Mouse (Mus musculus): Measurements from ENCODE around the gene Pitx2.

Gene Pitx2

DNA sequence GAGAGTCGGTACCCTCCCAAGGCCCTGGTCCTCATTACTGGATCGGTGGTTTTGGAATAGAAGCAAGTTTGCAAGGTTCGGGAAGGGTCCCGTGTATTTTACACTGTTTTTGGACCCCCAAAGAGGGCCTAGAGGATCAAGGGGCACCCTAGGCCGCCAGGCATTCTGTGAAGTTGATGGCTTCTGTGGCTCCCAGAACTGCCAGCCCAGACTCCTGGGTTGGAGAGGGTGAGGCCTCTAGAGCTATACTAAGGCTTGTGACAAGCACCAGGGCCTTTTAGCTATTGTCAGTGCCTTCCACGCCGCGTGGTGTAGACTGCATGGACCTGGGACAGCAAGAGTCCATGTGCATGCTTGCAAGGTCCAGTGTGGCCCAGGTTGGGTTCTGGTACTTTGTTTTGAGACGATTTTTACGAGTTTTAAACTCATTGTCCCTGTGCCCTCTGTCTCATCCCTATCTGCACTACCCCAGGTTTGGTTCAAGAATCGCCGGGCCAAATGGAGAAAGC is 18.2 kb downstream of the Pitx2 start:
- no peak for DNase-seq

DNA sequence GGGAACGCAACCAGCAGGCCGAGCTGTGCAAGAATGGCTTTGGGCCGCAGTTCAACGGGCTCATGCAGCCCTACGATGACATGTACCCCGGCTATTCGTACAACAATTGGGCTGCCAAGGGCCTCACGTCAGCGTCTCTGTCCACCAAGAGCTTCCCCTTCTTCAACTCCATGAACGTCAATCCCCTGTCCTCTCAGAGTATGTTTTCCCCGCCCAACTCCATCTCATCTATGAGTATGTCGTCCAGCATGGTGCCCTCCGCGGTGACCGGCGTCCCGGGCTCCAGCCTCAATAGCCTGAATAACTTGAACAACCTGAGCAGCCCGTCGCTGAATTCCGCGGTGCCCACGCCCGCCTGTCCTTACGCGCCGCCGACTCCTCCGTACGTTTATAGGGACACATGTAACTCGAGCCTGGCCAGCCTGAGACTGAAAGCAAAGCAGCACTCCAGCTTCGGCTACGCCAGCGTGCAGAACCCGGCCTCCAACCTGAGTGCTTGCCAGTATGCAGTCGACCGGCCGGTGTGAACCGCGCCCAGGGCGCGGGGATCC is 18.8 kb downstream of the Pitx2 start:
- DNase-seq = no peak

DNA sequence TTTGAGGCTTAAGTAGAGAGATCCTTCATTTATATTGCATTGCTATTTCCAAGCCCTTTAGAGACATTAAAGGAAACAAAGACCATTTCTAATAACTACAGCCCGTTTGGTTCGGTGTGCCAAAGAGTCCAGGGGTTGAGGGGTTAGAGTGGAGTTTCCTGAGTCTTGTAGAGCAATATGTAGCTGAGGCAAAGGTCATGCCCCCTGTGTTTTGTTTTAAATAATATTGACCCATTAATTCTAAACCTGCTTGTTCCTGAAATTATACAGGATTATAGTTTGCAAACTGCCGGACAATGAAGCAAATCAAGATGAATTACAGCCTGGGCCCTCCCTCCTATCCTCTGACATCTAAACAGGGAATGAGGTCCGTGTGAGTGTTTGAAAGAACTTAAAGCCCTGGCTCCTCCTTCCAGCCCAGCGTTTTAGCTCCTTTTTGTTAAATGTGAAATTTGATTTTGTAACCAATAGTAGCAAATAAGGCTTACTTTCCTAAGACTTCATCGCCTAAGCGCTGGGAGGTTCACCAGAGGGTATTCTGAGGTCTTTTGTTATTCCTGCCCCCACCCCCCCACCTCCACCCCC is 20.5 kb downstream of the Pitx2 start:
- no peak for DNase-seq

DNA sequence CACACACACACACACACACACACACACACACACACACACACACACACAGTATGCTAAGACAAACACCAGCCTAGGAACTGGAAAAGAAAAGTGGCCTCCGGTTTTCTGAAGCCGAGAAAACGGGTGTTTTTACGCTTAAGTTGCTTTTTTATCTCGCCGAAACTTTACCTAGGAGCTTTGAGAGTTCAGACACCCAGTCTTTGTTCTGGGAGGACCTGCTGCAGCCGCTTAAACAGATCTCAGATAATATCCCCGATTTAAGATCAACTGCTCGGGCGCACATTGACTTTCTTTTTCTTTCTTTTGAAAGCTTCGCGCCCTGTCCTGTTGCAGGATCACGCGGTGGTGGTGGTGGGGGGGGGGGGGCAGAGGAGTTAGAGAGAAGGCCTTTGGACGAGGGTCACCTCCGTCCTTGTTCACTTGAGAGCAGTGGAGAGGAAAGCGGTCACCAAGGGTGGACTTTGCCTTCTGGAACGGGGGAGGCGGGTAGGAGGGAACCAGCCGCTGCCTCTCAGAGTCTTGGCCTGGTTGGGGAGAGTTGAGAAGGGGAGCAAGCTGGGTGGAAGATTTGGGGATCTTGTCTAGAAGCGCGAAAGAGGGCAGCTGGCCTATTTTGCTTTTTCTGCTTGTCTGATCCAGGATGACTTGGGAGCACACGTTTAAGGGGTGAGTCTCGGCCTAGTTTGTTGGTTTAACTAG is 21.2 kb downstream of the Pitx2 start:
- DNase-seq = no peak

DNA sequence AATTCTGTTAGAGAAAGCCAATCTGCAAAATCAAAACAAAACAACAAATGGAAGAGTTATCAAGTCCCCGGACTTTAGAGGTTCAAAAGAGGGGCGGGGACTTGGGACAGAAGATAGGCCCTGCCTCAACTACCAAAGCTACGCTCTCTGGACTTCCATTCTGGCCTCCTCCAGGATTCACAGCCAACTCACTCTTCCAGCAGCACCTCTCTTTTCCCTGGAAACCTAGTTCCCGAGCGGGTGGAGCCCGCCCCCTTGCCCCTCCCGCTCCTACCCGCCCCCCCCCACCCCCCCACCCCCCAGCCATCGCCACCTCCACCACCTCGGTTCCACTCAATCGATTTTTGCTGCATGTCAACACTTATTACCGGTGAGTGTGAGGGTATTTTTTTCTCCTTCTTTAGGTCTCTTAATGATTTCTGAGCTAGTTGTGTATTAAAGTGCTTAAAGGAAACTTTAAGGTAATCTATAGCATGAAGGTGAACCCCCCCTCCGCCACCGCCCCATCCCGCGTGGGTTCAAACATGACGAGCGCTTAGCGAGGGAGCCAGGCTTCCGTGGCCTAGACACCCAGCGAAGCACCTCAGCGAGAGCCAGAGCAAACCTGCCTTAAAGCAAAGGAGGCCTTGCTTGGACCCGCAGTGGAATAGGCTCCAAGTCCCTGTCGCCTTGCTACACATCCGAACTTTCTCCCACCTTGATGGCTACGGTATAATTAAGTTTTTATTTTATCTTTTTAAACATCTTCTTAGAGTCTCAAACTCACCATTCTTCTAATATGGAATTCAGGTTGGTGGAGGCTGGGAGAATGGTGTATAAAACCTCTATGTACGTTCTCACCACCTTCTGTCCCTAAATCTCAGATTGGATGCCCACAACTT is 21.9 kb downstream of the Pitx2 start:
- DNase-seq = no peak

DNA sequence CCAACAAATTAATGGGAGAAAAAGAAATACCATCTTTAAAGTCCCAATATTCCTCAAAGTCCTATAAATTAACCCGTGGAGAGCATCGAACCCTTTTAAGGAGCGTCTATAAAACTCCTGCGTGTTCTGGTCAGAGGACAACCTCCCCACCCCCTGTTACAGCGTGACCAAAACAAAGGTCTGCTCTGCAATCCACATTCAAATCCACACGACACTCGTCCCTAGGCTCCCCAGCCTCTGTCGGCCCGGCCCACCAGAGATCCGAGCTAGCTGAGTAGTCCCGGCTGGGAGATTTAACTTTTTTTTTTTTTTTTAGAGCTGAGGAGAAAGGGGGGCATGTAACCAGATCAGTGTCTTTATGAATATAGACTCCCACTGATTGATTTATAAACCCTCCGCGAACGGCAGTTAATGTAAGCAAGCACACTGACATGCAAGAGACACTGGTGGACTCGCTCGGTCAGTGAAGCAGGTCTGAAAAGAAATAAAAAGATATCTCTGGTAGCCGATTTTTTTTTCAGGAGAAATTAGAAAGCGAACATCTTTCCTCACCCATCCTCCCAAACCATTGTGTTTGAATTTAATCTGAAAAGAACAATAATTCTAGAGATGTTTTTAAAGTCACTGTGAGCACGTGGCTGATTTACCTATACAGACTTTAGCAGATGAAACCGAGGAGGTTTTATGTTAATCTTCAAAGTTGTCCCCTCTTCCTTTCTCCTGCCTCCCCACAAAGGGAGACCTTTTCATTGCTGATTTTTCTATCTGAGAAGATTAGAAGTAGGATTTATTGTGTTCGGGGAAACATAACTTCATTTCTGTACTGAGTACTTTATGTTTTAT is 23.0 kb downstream of the Pitx2 start:
- DNase-seq = no peak

DNA sequence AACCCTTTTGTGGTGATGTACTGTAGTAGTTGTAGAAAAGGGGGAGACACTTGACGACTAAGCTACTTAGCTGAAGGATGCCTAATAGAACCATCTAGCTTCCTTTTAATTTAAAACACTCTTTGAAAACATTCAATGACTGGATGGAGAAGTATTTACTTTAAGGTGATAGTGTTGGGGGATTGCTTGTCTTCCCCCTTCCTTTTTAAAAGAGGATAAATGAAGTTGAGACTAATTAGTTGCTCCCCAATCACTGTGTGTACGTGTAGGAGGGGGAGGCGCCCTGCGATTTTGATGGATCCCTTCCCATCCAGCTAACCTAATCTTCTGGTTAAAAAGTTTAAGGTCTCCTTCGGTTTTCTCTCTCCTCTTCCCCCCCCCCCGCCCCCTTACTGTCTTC is 23.7 kb downstream of the Pitx2 start:
- DNase-seq = no peak

DNA sequence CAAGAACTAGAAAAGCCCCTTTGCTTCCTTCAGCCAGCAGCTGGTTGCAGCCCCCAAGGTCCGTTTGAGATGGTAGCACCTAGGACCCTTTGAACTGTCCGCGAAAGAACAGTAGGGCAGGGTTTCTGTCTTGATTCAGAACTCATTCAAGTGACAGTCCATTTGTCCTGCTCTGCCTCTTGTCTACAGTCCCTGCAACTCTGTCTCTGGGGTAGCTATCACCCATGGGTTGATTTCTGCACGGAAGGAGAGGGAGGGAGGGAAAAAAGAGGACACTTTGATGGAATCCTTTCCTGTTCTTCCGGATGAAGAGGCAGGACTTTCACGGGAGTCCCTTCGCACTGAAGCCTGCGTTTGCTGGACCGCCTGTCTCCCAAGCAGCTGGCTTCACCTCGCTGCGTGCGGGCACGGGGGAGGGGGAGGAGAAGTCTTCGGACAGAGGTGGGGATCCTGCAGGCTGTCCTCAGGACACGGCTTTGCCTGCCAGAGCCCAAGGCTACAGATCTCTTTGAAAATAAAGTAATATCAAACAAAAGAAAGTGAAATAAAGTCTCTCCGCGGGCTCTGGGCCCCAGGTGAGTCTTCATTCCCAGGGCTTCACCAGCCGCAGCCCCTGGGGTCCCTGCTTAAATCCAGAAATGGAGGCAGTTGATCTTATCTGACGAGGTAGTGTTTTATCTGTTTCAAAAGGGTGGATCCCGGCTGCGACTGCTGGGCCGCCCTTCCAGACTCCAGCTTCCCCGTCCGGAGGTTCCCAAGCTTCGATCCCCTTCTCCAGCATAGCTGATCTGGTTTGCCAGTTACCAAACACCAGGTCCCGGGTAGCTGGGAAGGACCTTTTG is 24.5 kb downstream of the Pitx2 start:
- no peak for DNase-seq

DNA sequence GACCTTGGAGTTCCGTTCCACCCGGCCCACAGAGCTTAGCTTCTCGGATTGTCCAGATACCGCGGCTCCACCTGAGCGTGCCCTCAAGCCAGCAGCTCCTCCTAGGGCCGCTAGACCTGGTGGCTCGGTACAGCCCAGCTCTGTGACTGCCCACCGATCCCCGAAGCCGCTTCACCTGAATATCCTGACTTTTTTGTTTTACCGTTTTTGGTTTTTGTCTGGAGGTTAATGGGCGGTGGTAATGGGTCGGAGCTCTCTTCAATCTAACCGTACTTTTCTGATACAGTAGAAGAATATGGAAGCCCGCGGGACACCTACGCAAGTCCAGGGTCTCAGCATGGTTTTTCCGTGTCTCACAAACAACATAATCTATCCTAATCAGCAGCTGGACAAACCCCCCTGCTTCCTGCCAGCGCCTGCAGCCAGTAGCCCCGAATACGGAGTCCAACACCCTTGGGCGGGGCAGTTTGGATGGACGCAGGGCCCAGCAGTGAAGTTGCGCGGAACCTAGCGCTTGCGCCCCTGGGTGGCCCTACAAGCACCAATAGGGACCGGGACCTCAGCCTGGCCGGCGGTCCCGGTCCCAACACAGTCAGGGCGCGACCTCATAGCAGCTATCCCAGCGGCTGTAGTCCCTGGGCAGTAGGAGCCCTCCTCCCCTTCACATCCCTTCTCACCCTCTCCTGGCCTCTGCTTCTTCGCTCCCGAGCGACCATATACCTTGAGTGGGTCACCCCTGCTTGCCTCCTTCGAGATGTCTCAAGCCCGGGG is 25.3 kb downstream of the Pitx2 start:
- no peak for DNase-seq

DNA sequence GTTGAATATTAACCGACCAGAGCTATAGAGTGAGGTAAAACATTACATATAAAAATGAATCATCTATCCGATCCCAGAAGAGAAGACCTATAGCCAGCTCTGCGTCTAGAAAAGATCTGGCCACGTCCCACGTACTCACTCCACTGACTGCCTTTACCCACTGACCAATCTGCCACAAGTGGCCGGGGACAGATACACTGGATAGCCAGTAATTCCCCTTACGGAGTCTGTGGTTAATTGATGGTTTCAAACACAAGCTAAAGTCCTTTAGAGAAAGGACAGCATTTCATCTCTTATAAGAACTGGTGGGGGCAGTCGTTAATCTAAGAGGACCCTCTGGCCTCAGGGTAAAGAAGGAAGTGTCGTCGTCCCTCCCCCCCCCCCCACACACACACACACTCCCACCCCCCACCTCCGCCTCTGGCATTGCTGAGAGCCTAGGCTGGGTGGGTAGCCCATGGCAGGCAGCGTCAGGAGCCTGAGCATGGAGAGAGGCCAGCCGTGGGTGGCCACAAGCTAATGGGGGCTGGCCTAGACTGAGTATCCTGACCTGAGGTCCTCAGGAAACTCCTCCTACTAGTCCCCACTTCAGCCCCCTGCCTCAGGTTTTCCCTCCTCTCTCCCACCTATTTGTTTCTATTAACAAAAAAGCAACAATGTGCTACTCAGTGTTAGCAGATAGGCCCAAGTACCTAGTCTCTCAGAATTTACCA is 26.1 kb downstream of the Pitx2 start:
- DNase-seq = no peak

DNA sequence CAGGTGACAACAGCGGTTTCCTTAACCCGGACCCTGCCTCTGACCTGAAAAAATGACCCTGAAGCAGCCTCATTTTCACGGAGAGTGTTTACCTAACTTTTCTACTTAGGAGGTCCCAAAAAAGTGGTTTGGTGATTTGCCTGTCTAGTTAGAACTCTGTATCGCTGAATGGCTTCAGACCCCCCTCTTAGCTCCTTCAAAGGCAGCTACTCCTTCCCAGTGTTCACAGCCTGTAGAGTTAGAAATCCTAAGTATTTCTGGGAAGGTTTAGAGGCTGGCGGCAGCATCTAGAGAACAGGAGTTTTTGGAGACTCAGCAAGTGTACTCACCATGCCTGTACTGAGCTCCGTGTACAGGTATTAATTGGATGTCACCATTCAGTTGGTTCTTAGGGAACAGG is 27.0 kb downstream of the Pitx2 start:
- DNase-seq = no peak

DNA sequence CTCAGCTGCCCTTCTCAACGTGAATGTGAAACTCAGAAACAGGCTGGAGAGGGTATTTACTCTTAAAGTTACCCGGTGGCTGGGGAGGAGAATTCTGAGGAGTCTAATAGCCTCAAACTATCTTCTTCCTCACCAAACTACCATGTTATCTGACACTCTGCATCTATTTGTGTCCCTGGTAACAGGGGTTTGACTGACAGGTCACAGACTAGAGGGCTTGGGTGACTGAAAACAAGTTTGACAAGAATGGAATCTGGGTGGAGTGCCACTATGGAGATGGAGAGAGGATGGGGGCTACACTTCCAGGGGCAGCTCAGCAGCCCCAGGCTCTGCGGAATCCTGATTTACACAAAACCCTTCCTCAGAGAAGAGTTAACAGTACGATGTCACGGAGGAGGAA is 27.7 kb downstream of the Pitx2 start:
- DNase-seq = no peak

DNA sequence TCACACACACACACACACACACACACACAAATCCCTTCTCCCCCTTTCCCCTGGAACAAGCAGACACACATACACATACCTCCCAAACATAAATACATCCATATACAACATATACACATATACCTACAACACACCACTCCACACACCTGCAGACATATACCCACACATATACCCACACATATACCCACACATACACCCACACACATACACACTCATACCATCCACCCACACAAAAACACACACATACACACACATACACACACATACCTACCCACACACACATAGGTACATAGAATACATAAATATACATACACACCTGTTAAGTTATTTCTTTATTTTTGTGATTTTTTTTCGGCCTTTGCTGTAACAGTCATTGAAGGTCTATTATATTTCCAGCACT is 38.3 kb downstream of the Pitx2 start:
- DNase-seq = no peak

DNA sequence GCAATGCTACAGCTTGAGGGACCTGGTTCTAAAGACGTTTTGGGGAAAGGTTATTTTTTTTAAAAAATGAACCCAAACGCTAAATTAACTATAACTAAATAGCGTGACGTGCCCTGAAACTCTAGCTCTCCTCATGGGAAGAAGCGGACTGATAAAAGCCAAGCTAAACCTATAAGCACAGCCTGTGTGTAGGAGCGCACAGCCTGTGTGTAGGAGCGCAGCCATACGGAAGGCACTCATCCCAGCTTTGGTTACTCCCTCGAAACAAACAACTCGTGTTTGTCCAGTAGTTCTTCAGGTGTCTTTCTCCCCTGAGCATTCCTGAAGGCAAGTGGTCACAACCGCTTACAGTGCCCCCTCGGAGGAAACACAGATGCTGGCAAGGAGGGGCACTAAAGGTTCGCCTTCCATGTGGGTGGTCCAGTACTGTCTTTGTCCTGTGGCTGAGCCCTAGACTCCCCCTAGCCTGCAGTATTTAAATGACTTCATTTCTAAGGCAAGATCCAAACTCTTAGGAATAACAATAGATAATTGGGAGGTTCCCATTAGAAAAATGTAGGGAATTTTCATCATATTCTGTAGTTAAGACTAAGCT is 39.1 kb downstream of the Pitx2 start:
- DNase-seq = no peak

DNA sequence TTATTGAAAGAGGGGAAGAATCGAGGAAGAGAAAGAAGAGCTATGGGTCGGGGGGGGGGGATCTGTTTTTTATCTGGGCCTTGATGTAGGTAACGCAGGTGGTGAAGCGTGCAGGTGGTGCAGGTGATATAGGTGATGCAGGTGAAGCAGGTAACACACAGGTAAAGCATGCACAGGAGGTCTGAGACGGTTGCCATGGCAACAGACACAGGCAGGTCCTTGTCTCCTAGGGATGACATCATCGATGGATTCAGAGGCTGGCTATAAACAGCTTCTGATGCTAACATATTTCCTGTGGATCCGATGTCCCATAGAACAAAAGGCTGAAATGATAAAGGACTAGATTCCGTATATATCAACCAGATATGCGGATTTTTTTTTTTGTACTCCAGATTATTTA is 51.3 kb downstream of the Pitx2 start:
- no peak for DNase-seq

DNA sequence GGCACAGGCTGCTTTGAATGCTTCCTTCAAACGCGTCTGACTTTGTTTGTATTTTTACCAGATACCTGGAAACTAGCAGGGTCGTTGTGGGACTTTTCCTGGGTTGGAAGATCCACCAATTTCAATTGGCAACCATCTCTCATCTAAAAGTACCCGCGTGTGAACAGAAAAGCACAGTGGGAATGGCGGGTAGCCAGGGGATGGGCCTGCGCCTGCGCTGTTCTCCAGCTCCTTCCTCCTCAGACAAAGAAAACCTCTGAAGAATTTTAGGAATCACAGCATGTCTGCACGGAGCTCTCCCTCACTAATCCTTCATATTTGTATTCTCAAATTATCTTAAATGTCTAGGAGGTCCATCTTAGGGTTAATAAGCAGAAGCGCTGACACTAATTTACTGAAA is 54.6 kb downstream of the Pitx2 start:
- no peak for DNase-seq

DNA sequence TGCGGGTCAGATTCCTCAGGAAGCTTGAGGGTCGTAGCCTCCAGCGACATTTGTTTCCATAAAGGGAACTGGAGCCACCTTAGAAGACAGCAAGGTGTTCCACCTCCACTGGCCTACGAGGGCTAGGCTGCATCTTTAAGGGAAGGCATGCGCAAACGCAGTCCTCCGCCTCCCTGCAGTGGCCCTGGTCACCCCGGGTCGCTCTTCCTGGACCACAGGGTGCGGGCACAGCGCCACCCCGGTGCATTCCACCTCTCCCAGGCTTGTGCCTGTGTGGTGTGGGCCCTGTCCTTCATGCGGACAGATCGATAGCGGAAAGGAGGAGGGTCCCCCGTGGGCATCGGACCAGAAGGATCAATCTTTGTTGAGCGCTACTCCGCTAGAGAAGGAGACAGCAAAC is 56.6 kb downstream of the Pitx2 start:
- no peak for DNase-seq

DNA sequence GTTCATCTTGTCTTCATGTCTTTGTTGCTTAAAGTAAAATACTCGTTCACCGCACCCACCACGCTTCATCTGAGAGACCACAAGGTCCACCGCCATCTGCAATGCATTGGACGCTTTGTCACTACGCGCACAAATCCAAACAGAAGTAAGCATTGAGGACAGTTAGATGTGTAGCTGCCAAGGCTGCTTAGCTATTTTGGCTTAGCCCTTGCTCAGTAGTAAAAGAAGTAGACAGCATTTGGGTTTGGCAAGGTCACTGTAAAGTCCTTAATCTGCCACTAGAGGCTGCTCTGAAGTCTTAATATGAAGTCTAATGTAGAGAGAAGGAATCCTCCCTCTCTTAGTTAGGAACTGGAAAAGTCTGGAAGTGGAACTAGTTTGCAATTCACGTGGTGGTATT is 57.1 kb downstream of the Pitx2 start:
- no peak for DNase-seq

DNA sequence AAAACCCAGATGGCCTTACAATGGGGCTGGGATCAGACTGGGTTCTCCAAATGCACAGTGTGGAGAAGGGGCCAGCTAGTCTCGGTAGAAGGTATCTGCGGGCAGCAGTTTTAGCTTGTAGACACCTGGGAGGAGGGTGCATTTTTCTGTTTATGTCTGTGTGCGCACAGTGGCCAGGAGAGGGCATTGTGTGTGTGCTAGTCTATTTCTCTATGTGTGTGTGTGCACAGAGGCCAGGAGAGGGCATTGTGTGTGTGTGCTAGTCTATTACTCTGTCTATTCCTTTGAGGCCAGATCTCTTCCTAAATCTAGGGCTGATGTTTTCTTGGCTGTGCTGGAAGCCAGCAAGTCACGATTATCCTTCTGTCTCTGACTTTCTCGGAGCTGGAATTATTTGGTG is 58.8 kb downstream of the Pitx2 start:
- no peak for DNase-seq
